Mouse (Mus musculus): ENCODE measurements at regions not wholly inside any gene's neighbourhood (a gene's known extent, or its start where the extent isn't known, plus 50 kb on each side); places are given as distances from the start of the nearest gene placed in this dataset.

DNA sequence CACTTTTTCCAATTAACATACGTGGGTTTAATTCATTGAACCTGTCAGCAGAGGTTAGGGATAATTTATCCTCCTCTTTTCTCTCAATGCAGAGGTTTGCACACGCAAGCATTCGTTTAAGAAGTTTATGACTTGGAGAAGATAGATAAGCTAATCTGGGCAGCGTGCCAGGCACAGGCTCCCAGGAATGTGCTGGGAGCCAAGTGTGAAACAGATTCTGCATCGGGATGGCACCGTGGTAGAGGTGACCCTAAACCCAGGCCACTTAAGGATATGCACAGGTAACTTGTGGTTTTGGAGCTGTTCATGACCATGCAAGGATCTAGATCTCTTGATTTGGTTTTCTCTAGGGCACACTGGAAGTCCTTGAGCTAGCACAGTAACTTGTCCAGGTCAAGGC is 113.6 kb downstream of the Anxa2 start:
- TF ChIP-seq CTCF (IDR thresholded peaks at IDR 0.05; ENCODE audit: low read depth, low read length) (no peak), TAL1 (conservative IDR thresholded peaks at IDR 0.05; ENCODE audit: low read depth, low read length) (no peak), GATA1 (IDR thresholded peaks at IDR 0.05; ENCODE audit: borderline replicate concordance, low read length) (no peak)

All from G1E (cell line).